Mouse (Mus musculus) embryo, embryonic 11 days (tissue): ENCODE measurements around the gene Ugt1a10.
"Not testable (repeated sequence)": the region's sequence is repeated elsewhere in the genome, so short reads cannot be mapped to it uniquely, and the experiment has no call there.

Source experiments
- DNase-seq: peaks from one replicate; pipeline ENCODE4 v3.0.0-alpha.2; 2015

Gene Ugt1a10

GRCm38 (mm10) chr1:88098546-88098945, 43.4 kb downstream of the Ugt1a10 start:
- not testable (repeated sequence) for DNase-seq

- not testable (repeated sequence) for DNase-seq
These were observed 44.5 kb downstream of the Ugt1a10 start for GRCm38 (mm10) chr1:88099691-88100090.

DNA sequence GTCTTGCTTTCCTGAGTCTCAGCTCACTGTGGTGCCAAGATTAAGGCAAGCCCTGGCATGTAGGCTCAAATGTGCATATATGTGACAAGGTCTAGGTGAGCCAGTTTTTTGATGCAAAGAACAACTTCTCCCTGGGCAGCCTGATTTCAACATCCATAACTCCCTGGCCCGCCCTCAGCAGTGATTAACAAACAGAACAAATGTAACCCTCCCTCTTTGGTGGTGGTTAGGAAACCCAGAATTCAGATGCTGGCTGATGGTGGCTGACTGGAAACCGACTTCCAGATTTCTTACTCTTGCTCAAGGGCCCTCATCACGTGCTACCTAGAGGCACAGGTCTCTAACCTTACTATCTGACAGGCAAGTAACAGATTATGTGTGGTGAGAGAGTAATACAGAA, 47.8 kb downstream of the Ugt1a10 start, which contains the start of gene Ugt1a6b:
Ugt1a6b (plus strand) TSS at position 234 of the 400 bp plus-strand sequence.
- DNase-seq, result not testable (repeated sequence)

DNA sequence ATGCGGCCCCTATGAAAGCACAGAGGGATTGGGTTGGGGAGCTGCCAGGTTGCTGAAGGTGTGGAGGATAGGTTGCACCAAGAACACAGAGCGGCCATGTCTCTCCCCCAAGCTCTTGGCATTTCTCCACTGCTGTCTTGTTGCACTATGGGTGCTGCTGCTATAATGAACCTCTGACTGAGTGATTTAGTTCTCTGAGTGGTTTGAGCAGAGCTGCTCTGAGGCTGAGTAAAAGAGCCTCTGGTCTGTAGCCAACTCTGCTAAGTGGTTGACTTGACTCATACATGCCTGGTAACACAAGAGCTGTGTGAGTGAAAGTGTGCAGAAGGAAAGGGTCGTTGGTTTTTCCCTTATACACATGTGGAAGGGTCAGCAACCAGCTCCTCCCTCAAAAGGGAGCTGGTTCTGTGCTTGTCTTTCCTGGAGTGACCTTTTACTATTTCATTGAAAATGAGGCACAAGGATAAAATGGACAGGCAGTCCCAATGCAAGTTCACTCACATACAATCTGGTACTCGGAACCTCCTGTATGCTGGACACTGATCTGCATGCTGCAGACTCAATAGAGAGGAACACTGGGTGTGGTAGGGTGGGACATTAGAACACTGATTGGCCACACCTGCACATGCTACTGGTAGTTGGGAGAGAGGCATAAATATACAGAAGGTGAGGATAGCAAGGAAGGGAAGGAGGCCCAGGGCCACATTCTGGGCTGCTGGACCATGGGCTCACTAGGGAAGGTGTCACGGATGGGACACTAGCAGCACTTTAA, 48.7 kb downstream of the Ugt1a10 start:
- not testable (repeated sequence) for DNase-seq

- DNase-seq, result no peak
These were observed 49.7 kb downstream of the Ugt1a10 start for GRCm38 (mm10) chr1:88104667-88105430.

GRCm38 (mm10) chr1:88105656-88106055, 50.5 kb downstream of the Ugt1a10 start:
- no peak for DNase-seq

- not testable (repeated sequence) for DNase-seq
These were observed 53.9 kb downstream of the Ugt1a10 start for GRCm38 (mm10) chr1:88109027-88109557.

- not testable (repeated sequence) for DNase-seq
These were observed 54.4 kb downstream of the Ugt1a10 start for GRCm38 (mm10) chr1:88109604-88110003.

- not testable (repeated sequence) for DNase-seq
These were observed 57.6 kb downstream of the Ugt1a10 start for GRCm38 (mm10) chr1:88112769-88113168.

GRCm38 (mm10) chr1:88120550-88120949, 65.4 kb downstream of the Ugt1a10 start:
- not testable (repeated sequence) for DNase-seq

- peak; percentile 11 for DNase-seq
These were observed 66.3 kb downstream of the Ugt1a10 start for GRCm38 (mm10) chr1:88121521-88121920.

DNA sequence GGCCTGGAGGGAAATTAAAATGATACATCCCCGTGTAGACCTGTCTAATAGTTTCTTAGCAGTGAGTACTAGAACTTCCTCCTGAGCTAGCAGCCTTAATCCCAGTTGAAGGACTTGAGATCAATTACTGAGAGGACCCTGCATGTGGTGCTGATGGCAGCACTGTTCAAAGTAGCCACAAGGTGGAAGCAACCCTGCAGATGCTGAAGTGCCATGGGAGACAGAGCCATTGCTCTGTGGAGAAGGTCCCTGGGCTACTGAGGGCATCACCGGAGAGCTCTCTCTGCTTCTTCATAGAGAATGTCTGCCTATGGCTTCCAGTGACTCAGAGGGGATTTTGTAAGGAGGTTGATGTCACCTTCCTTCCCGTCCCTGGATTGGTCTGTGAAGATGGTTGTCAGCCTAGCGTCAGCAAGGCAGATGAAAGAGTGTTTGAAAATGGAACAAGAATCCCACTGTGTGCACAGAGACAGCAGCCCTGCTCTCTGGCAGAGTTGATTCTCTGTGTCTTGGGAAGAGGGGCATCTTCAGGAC, 70.7 kb downstream of the Ugt1a10 start:
- DNase-seq, result not testable (repeated sequence)

DNA sequence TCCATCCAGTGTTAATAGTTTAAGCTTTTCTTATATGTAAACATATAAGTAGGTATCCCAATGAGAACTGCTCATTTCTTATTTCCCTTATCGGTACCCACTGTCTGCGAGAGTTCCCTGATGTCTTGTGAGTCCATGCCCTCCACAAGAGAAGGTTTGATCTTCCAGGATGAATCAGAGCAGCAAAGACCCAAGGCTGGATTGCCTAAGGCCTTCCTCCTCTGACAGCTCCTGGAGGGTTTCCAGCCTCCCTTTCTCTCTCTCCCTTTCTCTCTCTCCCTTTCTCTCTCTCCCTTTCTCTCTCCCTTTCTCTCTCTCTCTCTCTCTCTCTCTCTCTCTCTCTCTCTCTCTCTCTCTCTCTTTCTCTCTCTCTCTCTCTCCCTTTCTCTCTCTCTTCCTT, 73.9 kb downstream of the Ugt1a10 start:
- not testable (repeated sequence) for DNase-seq

DNA sequence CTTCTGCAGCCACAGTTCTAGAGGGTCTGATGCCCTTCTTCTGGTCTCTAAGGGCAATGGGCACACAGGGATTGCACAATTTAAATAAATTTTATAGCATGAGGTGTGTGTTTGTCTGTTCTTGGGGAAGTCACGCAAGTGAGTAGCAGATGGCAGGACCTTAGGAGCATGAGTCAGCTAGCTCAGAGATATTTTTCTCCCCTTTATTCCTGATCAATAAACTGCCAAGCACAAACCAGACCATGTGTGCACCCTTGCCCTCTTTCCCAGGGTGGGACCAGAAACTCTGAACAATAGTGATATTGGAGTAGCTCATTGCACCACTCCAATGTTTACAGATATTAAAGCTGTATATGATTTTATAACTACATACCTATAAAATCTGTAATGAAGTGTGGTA, 75.0 kb downstream of the Ugt1a10 start:
- DNase-seq, result not testable (repeated sequence)

- DNase-seq, result peak; percentile 6
These were observed 78.8 kb downstream of the Ugt1a10 start for GRCm38 (mm10) chr1:88133908-88134456.

DNA sequence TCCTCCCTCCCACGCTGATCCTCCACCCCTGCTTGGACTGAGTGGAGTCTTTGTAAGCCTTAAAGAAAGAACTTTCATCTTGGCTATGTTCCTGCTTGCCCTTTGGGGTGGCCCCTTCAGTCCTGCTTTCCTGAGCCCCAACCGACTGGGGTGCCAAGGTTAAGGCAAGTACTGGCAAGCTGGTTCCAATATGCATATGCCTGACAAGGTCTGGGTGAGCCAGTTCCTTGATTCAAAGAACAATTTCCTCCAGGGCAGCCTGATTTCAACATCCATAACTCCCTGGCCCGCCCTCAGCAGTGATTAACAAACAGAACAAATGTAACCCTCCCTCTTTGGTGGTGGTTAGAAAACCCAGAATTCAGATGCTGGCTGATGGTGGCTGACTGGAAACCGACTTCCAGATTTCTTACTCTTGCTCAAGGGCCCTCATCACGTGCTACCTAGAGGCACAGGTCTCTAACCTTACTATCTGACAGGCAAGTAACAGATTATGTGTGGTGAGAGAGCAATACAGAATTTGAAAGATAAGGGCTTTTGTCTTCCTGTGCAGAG, 79.3 kb downstream of the Ugt1a10 start, which contains the start of gene Ugt1a6a:
Ugt1a6a (plus strand) TSS at position 353 of the 555 bp plus-strand sequence.
- DNase-seq, result not testable (repeated sequence)

- not testable (repeated sequence) for DNase-seq
These were observed 80.2 kb downstream of the Ugt1a10 start for GRCm38 (mm10) chr1:88135229-88135904.

GRCm38 (mm10) chr1:88136646-88137045, 81.5 kb downstream of the Ugt1a10 start:
- no peak for DNase-seq

GRCm38 (mm10) chr1:88137264-88137663, 82.1 kb downstream of the Ugt1a10 start:
- no peak for DNase-seq

DNA sequence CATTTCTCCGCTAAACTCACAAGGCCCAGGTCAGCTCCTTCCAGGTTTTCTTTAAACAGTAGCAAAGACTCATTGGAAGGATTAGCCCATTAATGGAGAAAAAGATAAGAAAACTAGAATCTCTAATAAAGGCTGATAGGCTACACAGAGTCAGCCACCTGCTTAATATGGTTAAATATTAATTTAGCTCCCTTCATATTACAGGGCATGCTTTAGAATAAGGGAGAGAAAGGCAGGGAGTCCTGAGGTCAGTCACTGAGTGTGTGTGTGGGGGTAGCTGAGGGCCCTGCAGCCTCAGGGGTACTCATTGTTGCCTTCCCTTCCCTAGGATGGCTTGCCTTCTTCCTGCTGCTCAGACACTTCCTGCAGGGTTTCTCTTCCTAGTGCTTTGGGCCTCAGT, 83.0 kb downstream of the Ugt1a10 start:
- DNase-seq, result no peak

- not testable (repeated sequence) for DNase-seq
These were observed 85.3 kb downstream of the Ugt1a10 start for GRCm38 (mm10) chr1:88140492-88140891.
